Mouse (Mus musculus) effector memory CD4-positive, alpha-beta T cell, adult 7 months (primary cell): Measurements from ENCODE around the gene Rptn. TPM values are rescaled to one million over a fixed set of nuclear protein-coding genes. Genes with fewer than 3 reads are reported as not detected.

ENCODE experiments used
- polyA plus RNA-seq: library from polyadenylated mRNA; unstranded; fragments of 100-300 nt; shearing (Covaris generic); gene quantifications from one replicate; pipeline ENCODE4 v1.2.1, GENCODE M21; 2017

The Rptn gene
- polyA plus RNA-seq: not detected

GRCm38 (mm10) chr3:93393366-93393765 is at the start of gene Rptn:
Gene Rptn, plus strand, starts transcription at chr3:93393699.

GRCm38 (mm10) chr3:93442030-93442429 is 48.5 kb downstream of the Rptn start, which contains the start of gene Tchh:
Gene Tchh, plus strand, starts transcription at chr3:93442330.

Other genes with a start within 250 kb of the Rptn start
- not detected for gene Crnn, start 248.9 kb upstream of the Rptn start, polyA plus RNA-seq
- 0.05 TPM for gene Flg2, start 196.4 kb upstream of the Rptn start, polyA plus RNA-seq
- gene Flg, start 120.2 kb upstream of the Rptn start, polyA plus RNA-seq: 1.5 TPM
- not detected for gene Hrnr, start 74.0 kb upstream of the Rptn start, polyA plus RNA-seq
- not detected for gene Tchh, start 48.6 kb downstream of the Rptn start, polyA plus RNA-seq
- not detected for gene Tchhl1, start 75.1 kb downstream of the Rptn start, polyA plus RNA-seq
- 993 TPM for gene S100a11, start 126.8 kb downstream of the Rptn start, polyA plus RNA-seq
- 534 TPM for gene S100a10, start 161.4 kb downstream of the Rptn start, polyA plus RNA-seq